Mouse (Mus musculus) small intestine, adult 2 months (tissue): Measurements from ENCODE around the gene Cachd1.

ENCODE experiments used
- CTCF ChIP-seq: fragments of 200-500 bp; IDR thresholded peaks from 2 replicates; pipeline ENCODE4 v1.5.1; 2012; ENCODE audit warnings: low read depth, mild to moderate bottlenecking, control low read depth, inconsistent platforms, low read length, moderate library complexity, mixed read lengths; ENCODE audit not compliant: insufficient replicate concordance, insufficient read length; ENCODE audit errors: extremely low read depth
- POLR2A ChIP-seq: fragments of 200-500 bp; IDR thresholded peaks from 2 replicates; pipeline ENCODE4 v1.6.1; 2012; ENCODE audit warnings: low read depth, mild to moderate bottlenecking, control low read depth, inconsistent platforms, low read length, moderate library complexity

GRCm38 (mm10) chr4:100926608-100927007 is 150.1 kb downstream of the Cachd1 start:
- TF ChIP-seq POLR2A = no peak
- TF ChIP-seq CTCF = no peak
